Mouse (Mus musculus): Measurements from ENCODE around the gene Pik3r3. TPM values are rescaled to one million over a fixed set of nuclear protein-coding genes. Genes with fewer than 3 reads are reported as not detected.

The Pik3r3 gene
- polyA plus RNA-seq, 2 experiments: 14.7 to 27.1 TPM

GRCm38 (mm10) chr4:116175711-116176542 lies 45.5 kb upstream of the Pik3r3 start:
- no peaks in the 10 kb centered on the region for H3K27me3 ChIP-seq (ENCODE audit: control insufficient read depth, insufficient read depth, low read length)
- peak overlapping the region; percentile 31; the same call in 1 of the 2 replicates for H3K4me2 ChIP-seq (replicated peaks; ENCODE audit: low read depth, low read length, severe bottlenecking)
- H3K36me3 ChIP-seq (ENCODE audit: control insufficient read depth, insufficient read depth, low read length): no peaks in the 10 kb centered on the region
- ATAC-seq (ENCODE audit: low FRiP score, low read depth) (no peak), DNase-seq (ENCODE audit: low spot score) (no peak)
- no peak overlapping the region for H3K4me3 ChIP-seq (replicated peaks; ENCODE audit: low read length)
- peaks cover 23% of the 10 kb centered on the region for H3K4me1 ChIP-seq (ENCODE audit: control insufficient read depth, insufficient read depth, low read length)
- TF ChIP-seq POLR2A (IDR thresholded peaks at IDR 0.05; ENCODE audit: borderline replicate concordance, extremely low read depth, insufficient read depth, insufficient read length): no peak
- H3K9ac ChIP-seq (ENCODE audit: low read depth, low read length, severe bottlenecking): no peak overlapping the region
- H3K27ac ChIP-seq (replicated peaks; ENCODE audit: low read depth, low read length): no peak overlapping the region
- WGBS: 64% methylated on average over 7 of the region's 7 CpGs
- no peaks in the 10 kb centered on the region for H3K9me3 ChIP-seq (ENCODE audit: control insufficient read depth, low read length)

- TF ChIP-seq POLR2A (IDR thresholded peaks at IDR 0.05; ENCODE audit: borderline replicate concordance, extremely low read depth, insufficient read depth, insufficient read length): no peak
- no peaks in the 10 kb centered on the region for H3K9me3 ChIP-seq (ENCODE audit: control insufficient read depth, low read length)
- ATAC-seq (ENCODE audit: low FRiP score, low read depth) (no peak), DNase-seq (ENCODE audit: low spot score) (peak; percentile 64)
- H3K9ac ChIP-seq (ENCODE audit: low read depth, low read length, severe bottlenecking): no peak overlapping the region
- no peak overlapping the region; the same call in 1 of the 2 replicates for H3K4me3 ChIP-seq (replicated peaks; ENCODE audit: low read length)
- no peak overlapping the region for H3K27ac ChIP-seq (replicated peaks; ENCODE audit: low read depth, low read length)
- H3K27me3 ChIP-seq (ENCODE audit: control insufficient read depth, insufficient read depth, low read length): no peaks in the 10 kb centered on the region
- peaks cover 23% of the 10 kb centered on the region for H3K4me1 ChIP-seq (ENCODE audit: control insufficient read depth, insufficient read depth, low read length)
- no peaks in the 10 kb centered on the region for H3K36me3 ChIP-seq (ENCODE audit: control insufficient read depth, insufficient read depth, low read length)
- 21% methylated on average over 10 of the region's 10 CpGs for WGBS
- peak overlapping the region; percentile 31 for H3K4me2 ChIP-seq (replicated peaks; ENCODE audit: low read depth, low read length, severe bottlenecking)
These were observed 44.9 kb upstream of the Pik3r3 start for GRCm38 (mm10) chr4:116176543-116176988.

GRCm38 (mm10) chr4:116177140-116177539 lies 44.3 kb upstream of the Pik3r3 start:
- Histone ChIP-seq H3K27me3 (ENCODE audit: control insufficient read depth, insufficient read depth, low read length) (no peaks in the 10 kb centered on the region), H3K9me3 (ENCODE audit: control insufficient read depth, low read length) (no peaks in the 10 kb centered on the region), H3K4me3 (replicated peaks; ENCODE audit: low read length) (no peak overlapping the region), H3K4me1 (ENCODE audit: control insufficient read depth, insufficient read depth, low read length) (peaks cover 23% of the 10 kb centered on the region), H3K9ac (ENCODE audit: low read depth, low read length, severe bottlenecking) (peak overlapping the region; percentile 31; the same call in 1 of the 2 replicates), H3K4me2 (replicated peaks; ENCODE audit: low read depth, low read length, severe bottlenecking) (peak overlapping the region; percentile 31), H3K36me3 (ENCODE audit: control insufficient read depth, insufficient read depth, low read length) (no peaks in the 10 kb centered on the region), H3K27ac (replicated peaks; ENCODE audit: low read depth, low read length) (no peak overlapping the region)
- no peak for TF ChIP-seq POLR2A (IDR thresholded peaks at IDR 0.05; ENCODE audit: borderline replicate concordance, extremely low read depth, insufficient read depth, insufficient read length)
- DNase-seq (ENCODE audit: low spot score) (peak; percentile 11), ATAC-seq (ENCODE audit: low FRiP score, low read depth) (no peak)
- WGBS: 27% methylated on average over 5 of the region's 5 CpGs

GRCm38 (mm10) chr4:116182079-116182478 lies 39.3 kb upstream of the Pik3r3 start:
- H3K4me2 ChIP-seq (replicated peaks; ENCODE audit: low read depth, low read length, severe bottlenecking): no peak overlapping the region
- TF ChIP-seq POLR2A (IDR thresholded peaks at IDR 0.05; ENCODE audit: borderline replicate concordance, extremely low read depth, insufficient read depth, insufficient read length): no peak
- no peak overlapping the region for H3K4me3 ChIP-seq (replicated peaks; ENCODE audit: low read length)
- 52% methylated on average over 3 of the region's 3 CpGs for WGBS
- H3K36me3 ChIP-seq (ENCODE audit: control insufficient read depth, insufficient read depth, low read length): no peaks in the 10 kb centered on the region
- DNase-seq (ENCODE audit: low spot score) (no peak), ATAC-seq (ENCODE audit: low FRiP score, low read depth) (no peak)
- H3K4me1 ChIP-seq (ENCODE audit: control insufficient read depth, insufficient read depth, low read length): peaks cover 5% of the 10 kb centered on the region
- H3K9ac ChIP-seq (ENCODE audit: low read depth, low read length, severe bottlenecking): no peak overlapping the region
- H3K27ac ChIP-seq (replicated peaks; ENCODE audit: low read depth, low read length): no peak overlapping the region
- H3K27me3 ChIP-seq (ENCODE audit: control insufficient read depth, insufficient read depth, low read length): no peaks in the 10 kb centered on the region
- H3K9me3 ChIP-seq (ENCODE audit: control insufficient read depth, low read length): no peaks in the 10 kb centered on the region

- 8% methylated on average over 12 of the region's 12 CpGs for WGBS
These were observed 38.7 kb upstream of the Pik3r3 start for GRCm38 (mm10) chr4:116182745-116183144.

More at GRCm38 (mm10) chr4:116182745-116183144, 38.7 kb upstream of the Pik3r3 start:
- H3K9ac ChIP-seq (ENCODE audit: low read depth, low read length, severe bottlenecking): no peak overlapping the region
- H3K4me1 ChIP-seq (ENCODE audit: control insufficient read depth, insufficient read depth, low read length): no peaks in the 10 kb centered on the region
- no peaks in the 10 kb centered on the region for H3K36me3 ChIP-seq (ENCODE audit: control insufficient read depth, insufficient read depth, low read length)
- DNase-seq (ENCODE audit: low spot score) (no peak), ATAC-seq (ENCODE audit: low FRiP score, low read depth) (no peak)
- peak overlapping the region; percentile 31 for H3K4me2 ChIP-seq (replicated peaks; ENCODE audit: low read depth, low read length, severe bottlenecking)
- H3K4me3 ChIP-seq (replicated peaks; ENCODE audit: low read length): no peak overlapping the region
- H3K27ac ChIP-seq (replicated peaks; ENCODE audit: low read depth, low read length): no peak overlapping the region; the same call in 1 of the 2 replicates
- no peaks in the 10 kb centered on the region for H3K9me3 ChIP-seq (ENCODE audit: control insufficient read depth, low read length)
- no peak for TF ChIP-seq POLR2A (IDR thresholded peaks at IDR 0.05; ENCODE audit: borderline replicate concordance, extremely low read depth, insufficient read depth, insufficient read length)
- no peaks in the 10 kb centered on the region for H3K27me3 ChIP-seq (ENCODE audit: control insufficient read depth, insufficient read depth, low read length)
